Mouse (Mus musculus) MEL (cell line): ENCODE data around the gene Fcer1g. TPM values are rescaled to one million over a fixed set of nuclear protein-coding genes. Genes with fewer than 3 reads are reported as not detected.
A peak's percentile ranks its signal among the peaks of the same experiment; 100 is the strongest.

Source experiments
- DNase-seq: peaks from one replicate; pipeline ENCODE4 v3.0.0; 2011; ENCODE audit warnings: low read depth, low spot score
- H3K27ac ChIP-seq: 2 replicates; pipeline ENCODE4 v1.5.1; 2012; ENCODE audit warnings: low read depth, mild to moderate bottlenecking, control low read depth, low read length, moderate library complexity; ENCODE audit not compliant: control insufficient read depth
- H3K27me3 ChIP-seq, 2 experiments: fragments of 150-350 bp in 1 of 2; sonication (generic) in 1 of 2; 2 replicates each; pipeline ENCODE4 v1.6.1; 2012; ENCODE audit warnings: low read length in 2 of 2, mild to moderate bottlenecking in 2 of 2, improper control_type of control experiment in 1 of 2, moderate library complexity in 1 of 2; ENCODE audit not compliant: insufficient read depth in 2 of 2, control insufficient read depth in 1 of 2
- H3K36me3 ChIP-seq, 2 experiments: 2 replicates each; pipeline ENCODE4 v1.6.1; 2012 to 2014; ENCODE audit warnings: low read length in 2 of 2, improper control_type of control experiment in 1 of 2, inconsistent platforms in 1 of 2, mild to moderate bottlenecking in 1 of 2; ENCODE audit not compliant: insufficient read depth in 2 of 2, control insufficient read depth in 1 of 2
- H3K4me1 ChIP-seq, 2 experiments: fragments of 150-350 bp in 1 of 2; sonication (generic) in 1 of 2; 2 replicates each; pipeline ENCODE4 v1.6.1; 2012; ENCODE audit warnings: low read length in 2 of 2, improper control_type of control experiment in 1 of 2, mild to moderate bottlenecking in 1 of 2; ENCODE audit not compliant: insufficient read depth in 2 of 2, control insufficient read depth in 1 of 2
- H3K4me3 ChIP-seq, 2 experiments: fragments of 150-350 bp in 1 of 2; sonication (generic) in 1 of 2; 2 replicates each; pipeline ENCODE4 v1.5.1; 2012; ENCODE audit warnings: low read depth in 2 of 2, low read length in 2 of 2, mild to moderate bottlenecking in 2 of 2, moderate library complexity in 2 of 2, control low read depth in 1 of 2, improper control_type of control experiment in 1 of 2; ENCODE audit not compliant: control insufficient read depth in 1 of 2, insufficient read depth in 1 of 2
- H3K79me2 ChIP-seq: 2 replicates; pipeline ENCODE4 v1.6.1; 2012; ENCODE audit warnings: mild to moderate bottlenecking, low read length, moderate library complexity; ENCODE audit not compliant: control insufficient read depth, poor library complexity, insufficient read depth
- H3K9ac ChIP-seq: 2 replicates; pipeline ENCODE4 v1.6.1; 2012; ENCODE audit warnings: low read depth, mild to moderate bottlenecking, control low read depth, low read length, moderate library complexity; ENCODE audit not compliant: control insufficient read depth, poor library complexity, severe bottlenecking
- H3K9me3 ChIP-seq: fragments of 150-350 bp; sonication (generic); replicated peaks from 2 replicates; pipeline ENCODE4 v1.6.1; 2012; ENCODE audit warnings: mild to moderate bottlenecking, low read length, improper control_type of control experiment, moderate library complexity; ENCODE audit not compliant: insufficient read depth
- CHD1 ChIP-seq: IDR thresholded peaks from 2 replicates; pipeline ENCODE4 v1.6.1; 2012; ENCODE audit warnings: low read depth, mild to moderate bottlenecking, inconsistent platforms, low read length, improper control_type of control experiment
- CHD2 ChIP-seq: IDR thresholded peaks from 2 replicates; pipeline ENCODE4 v1.6.1; 2011; ENCODE audit warnings: low read length, improper control_type of control experiment
- ELF1 ChIP-seq: IDR thresholded peaks from 2 replicates; pipeline ENCODE4 v1.6.1; 2014; ENCODE audit warnings: low read depth, mild to moderate bottlenecking, inconsistent platforms, low read length, improper control_type of control experiment, moderate library complexity
- EP300 ChIP-seq, 2 experiments: IDR thresholded peaks; 2 replicates each; pipeline ENCODE4 v1.6.1; 2011; ENCODE audit warnings: improper control_type of control experiment in 2 of 2, low read length in 2 of 2, low read depth in 1 of 2, mild to moderate bottlenecking in 1 of 2
- GABPA ChIP-seq: IDR thresholded peaks from 2 replicates; pipeline ENCODE4 v1.6.1; 2012; ENCODE audit warnings: low read depth, mild to moderate bottlenecking, inconsistent platforms, low read length, improper control_type of control experiment, moderate library complexity
- JUND ChIP-seq: IDR thresholded peaks from 2 replicates; pipeline ENCODE4 v1.6.1; 2011; ENCODE audit warnings: low read depth, mild to moderate bottlenecking, improper control_type of control experiment, low read length
- MAX ChIP-seq: IDR thresholded peaks from 2 replicates; pipeline ENCODE4 v1.6.1; 2011; ENCODE audit warnings: low read length, improper control_type of control experiment
- MEF2A ChIP-seq: IDR thresholded peaks from 2 replicates; pipeline ENCODE4 v1.6.1; 2014; ENCODE audit warnings: low read depth, mild to moderate bottlenecking, inconsistent platforms, low read length, improper control_type of control experiment; ENCODE audit not compliant: poor library complexity, insufficient replicate concordance, severe bottlenecking; ENCODE audit errors: extremely low read depth
- MYB ChIP-seq: IDR thresholded peaks from 2 replicates; pipeline ENCODE4 v1.6.1; 2011; ENCODE audit warnings: mild to moderate bottlenecking, low read depth, low read length, improper control_type of control experiment
- MYC ChIP-seq: IDR thresholded peaks from 2 replicates; pipeline ENCODE4 v1.6.1; 2011; ENCODE audit warnings: low read depth, mild to moderate bottlenecking, low read length, improper control_type of control experiment, moderate library complexity
- NELFE ChIP-seq: IDR thresholded peaks from 2 replicates; pipeline ENCODE4 v1.6.1; 2011; ENCODE audit warnings: low read depth, low read length, improper control_type of control experiment
- POLR2A ChIP-seq, 2 experiments: IDR thresholded peaks; 2 replicates each; pipeline ENCODE4 v1.6.1; 2011 to 2012; ENCODE audit warnings: low read length in 2 of 2, mild to moderate bottlenecking in 2 of 2, control low read depth in 1 of 2, improper control_type of control experiment in 1 of 2, low read depth in 1 of 2, moderate library complexity in 1 of 2; ENCODE audit not compliant: control insufficient read depth in 1 of 2, insufficient read depth in 1 of 2, poor library complexity in 1 of 2
- POLR2AphosphoS2 ChIP-seq: IDR thresholded peaks from 2 replicates; pipeline ENCODE4 v1.6.1; 2011; ENCODE audit warnings: low read length, improper control_type of control experiment
- POLR2AphosphoS5 ChIP-seq: IDR thresholded peaks from 2 replicates; pipeline ENCODE4 v1.6.1; 2012; ENCODE audit warnings: low read depth, borderline replicate concordance, mild to moderate bottlenecking, inconsistent platforms, low read length, moderate library complexity, mixed read lengths
- RAD21 ChIP-seq: IDR thresholded peaks from 2 replicates; pipeline ENCODE4 v1.6.1; 2011; ENCODE audit warnings: mild to moderate bottlenecking, low read depth, low read length, improper control_type of control experiment
- TBP ChIP-seq: IDR thresholded peaks from 2 replicates; pipeline ENCODE4 v1.8.0; 2011; ENCODE audit warnings: low read depth, low read length, improper control_type of control experiment
- ZC3H11A ChIP-seq: IDR thresholded peaks from 2 replicates; pipeline ENCODE4 v1.6.1; 2012; ENCODE audit warnings: low read depth, mild to moderate bottlenecking, inconsistent platforms, low read length, improper control_type of control experiment
- ZMIZ1 ChIP-seq: IDR thresholded peaks from 2 replicates; pipeline ENCODE4 v1.6.1; 2012; ENCODE audit warnings: low read depth, mild to moderate bottlenecking, inconsistent platforms, low read length, improper control_type of control experiment, moderate library complexity
- ZNF384 ChIP-seq: IDR thresholded peaks from 2 replicates; pipeline ENCODE4 v1.6.1; 2012; ENCODE audit warnings: low read depth, mild to moderate bottlenecking, inconsistent platforms, low read length, improper control_type of control experiment
- polyA plus RNA-seq, 2 experiments: library from polyadenylated mRNA; stranded (reverse) in 1 of 2; unstranded in 1 of 2; fragments of >175 nt in 1 of 2; fragments of >200 nt in 1 of 2; gene quantifications; 2 replicates each; pipeline versions ENCODE4 v1.2.1 to v1.2.4; 2012; ENCODE audit warnings: low replicate concordance in 2 of 2, low read depth in 1 of 2; ENCODE audit not compliant: insufficient read length in 2 of 2, insufficient read depth in 1 of 2, missing spikeins in 1 of 2
- total RNA-seq: library from RNA; depleted of rRNA; stranded (reverse); fragments of 300-350 nt; gene quantifications from 2 replicates; pipeline ENCODE4 v1.2.3, GENCODE M21; 2012; rRNA removed

The Fcer1g gene
- total RNA-seq (0.36 and 0.62 TPM in 2 replicates), polyA plus RNA-seq (1 to 10 TPM in 1 of 2 experiments, not detected in 1; 1.1 TPM)

GRCm38 (mm10) chr1:171234126-171234525 is at the start of gene Fcer1g:
TSS of gene Fcer1g (minus strand) at chr1:171234365.
- no peak for TF ChIP-seq EP300 (IDR thresholded peaks at IDR 0.05; ENCODE audit: low read depth in 1 of 2, low read length in 2 of 2)
- TF ChIP-seq POLR2AphosphoS2, result no peak
- TF ChIP-seq MAX, result no peak
- TF ChIP-seq RAD21, result no peak
- TF ChIP-seq ZC3H11A, result no peak
- TF ChIP-seq CHD2, result no peak
- TF ChIP-seq CHD1, result no peak
- peaks cover 5 to 17% of the 10 kb centered on the region in 2 experiments; a peak in 3 of 4 replicates for H3K36me3 ChIP-seq
- no peak within 1 kb of the TSS for H3K9ac ChIP-seq
- no peaks in the 10 kb centered on the region for H3K79me2 ChIP-seq
- DNase-seq, result no peak
- H3K27me3 ChIP-seq, result no peaks in the 10 kb centered on the region
- H3K4me3 ChIP-seq, result no peak within 1 kb of the TSS
- peak within 1 kb of the TSS; percentile 55; the same call in 1 of the 2 replicates for H3K27ac ChIP-seq
- peaks cover 0 to 10% of the 10 kb centered on the region in 2 experiments; a peak in 2 of 4 replicates for H3K4me1 ChIP-seq
- H3K9me3 ChIP-seq, result no peaks in the 10 kb centered on the region

- peaks cover 0 to 16% of the 10 kb centered on the region in 2 experiments; a peak in 3 of 4 replicates for H3K4me1 ChIP-seq
- peaks cover 10% of the 10 kb centered on the region; the same call in 1 of the 2 replicates for H3K79me2 ChIP-seq
- no peak overlapping the region for H3K4me3 ChIP-seq
- H3K27me3 ChIP-seq, result no peaks in the 10 kb centered on the region
- DNase-seq, result no peak
- no peaks in the 10 kb centered on the region for H3K9me3 ChIP-seq
- no peak overlapping the region for H3K27ac ChIP-seq
- peaks cover 0 to 8% of the 10 kb centered on the region in 2 experiments; a peak in 2 of 4 replicates for H3K36me3 ChIP-seq
- TF ChIP-seq ZMIZ1 (no peak), ZNF384 (peak; percentile 43; the same call in 1 of the 2 replicates)
- no peak overlapping the region for H3K9ac ChIP-seq
These were observed 49.3 kb upstream of the Fcer1g start for GRCm38 (mm10) chr1:171283188-171284160.

GRCm38 (mm10) chr1:171282086-171282805 is 48.1 kb upstream of the Fcer1g start:
- Histone ChIP-seq H3K27ac (peak overlapping the region; percentile 31), H3K9me3 (no peaks in the 10 kb centered on the region), H3K9ac (peak overlapping the region; percentile 85), H3K79me2 (peaks cover 7% of the 10 kb centered on the region; the same call in 1 of the 2 replicates), H3K27me3 (no peaks in the 10 kb centered on the region), H3K4me1 (peaks cover 0 to 12% of the 10 kb centered on the region in 2 experiments; a peak in 2 of 4 replicates), H3K36me3 (peaks cover 0 to 5% of the 10 kb centered on the region in 2 experiments; a peak in 3 of 4 replicates), H3K4me3 (peak overlapping the region; percentile 62 to 80)
- TF ChIP-seq MYB, result no peak
- no peak for TF ChIP-seq MYC
- no peak for TF ChIP-seq ZMIZ1
- TF ChIP-seq EP300 (IDR thresholded peaks at IDR 0.05; ENCODE audit: low read depth in 1 of 2, low read length in 2 of 2), result no peak
- no peak for TF ChIP-seq NELFE
- TF ChIP-seq POLR2AphosphoS5, result no peak
- no peak for TF ChIP-seq ELF1
- no peak for TF ChIP-seq MAX
- TF ChIP-seq POLR2A (IDR thresholded peaks at IDR 0.05; ENCODE audit: control insufficient read depth in 1 of 2, insufficient read depth in 1 of 2, low read depth in 1 of 2, low read length in 2 of 2, poor library complexity in 1 of 2), result no peak
- no peak for TF ChIP-seq JUND
- no peak for TF ChIP-seq TBP
- no peak for TF ChIP-seq MEF2A
- TF ChIP-seq GABPA, result no peak
- DNase-seq, result no peak
